Mouse (Mus musculus) spleen, adult 18-20 months (tissue): ENCODE results near the gene 1810010D01Rik.

Experiments
- DNase-seq, 2 experiments: peaks; one replicate each; pipeline ENCODE4 v3.0.0; 2022; ENCODE audit warnings: mixed read lengths in 2 of 2

The 1810010D01Rik gene

DNA sequence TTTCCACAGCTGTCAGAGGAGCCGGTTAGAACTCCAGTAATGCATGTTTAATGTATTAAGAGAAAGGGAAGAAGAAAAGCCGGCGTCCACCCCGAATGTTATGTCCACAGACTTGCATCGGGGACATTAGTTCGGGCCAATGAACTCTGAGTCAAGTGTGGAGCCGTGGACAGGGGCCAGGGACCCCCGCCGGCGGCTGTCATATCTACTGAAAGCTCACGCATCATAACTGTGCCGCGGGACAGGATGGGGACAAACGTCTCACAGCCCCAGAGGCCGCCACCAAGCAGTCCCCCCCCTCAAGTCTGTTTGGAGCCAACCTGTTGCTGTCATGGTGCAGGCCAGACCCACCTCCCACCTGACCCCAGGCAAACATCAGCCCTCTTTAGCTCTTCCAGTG, 34.4 kb downstream of the 1810010D01Rik start:
- DNase-seq = no peak

DNA sequence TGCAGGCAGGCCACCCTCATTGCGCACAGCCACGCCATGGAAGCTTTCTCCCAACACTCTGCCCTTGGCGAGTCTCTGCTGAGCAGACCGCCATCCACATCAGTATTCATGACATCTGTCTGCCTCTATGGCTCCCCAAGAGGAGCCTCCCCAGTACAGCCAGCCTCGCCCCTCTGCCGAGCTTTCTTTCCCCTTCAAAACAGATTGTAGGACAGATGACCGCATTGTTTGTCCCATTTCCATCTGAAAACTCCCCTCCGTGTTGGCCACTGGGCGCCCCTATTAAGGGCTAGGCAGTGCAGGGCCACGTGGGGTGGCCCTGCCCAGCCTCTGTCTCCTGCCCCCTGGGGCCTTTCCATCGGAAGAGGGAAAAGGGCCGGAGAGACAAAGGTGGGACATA, 34.8 kb downstream of the 1810010D01Rik start:
- no peak for DNase-seq

DNA sequence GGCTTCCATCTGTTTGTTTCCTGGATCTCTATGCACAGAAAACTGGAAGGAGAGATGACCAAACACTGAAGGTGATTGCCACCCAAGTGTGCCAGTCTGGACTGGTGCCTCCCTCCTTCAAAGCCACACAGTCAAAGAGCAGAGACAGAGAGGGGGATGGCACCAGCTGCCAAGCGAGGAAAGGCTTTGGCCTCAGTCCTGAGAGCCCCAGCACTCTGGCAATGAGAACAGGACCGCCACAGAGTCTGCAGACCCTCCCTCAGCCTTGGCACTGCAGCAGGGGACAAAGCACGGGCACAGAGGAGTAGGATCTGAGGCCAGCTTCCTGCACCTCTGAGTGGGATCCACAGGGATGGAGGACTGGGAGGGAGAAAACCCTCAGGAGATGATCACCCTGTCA, 38.2 kb downstream of the 1810010D01Rik start:
- no peak for DNase-seq

DNA sequence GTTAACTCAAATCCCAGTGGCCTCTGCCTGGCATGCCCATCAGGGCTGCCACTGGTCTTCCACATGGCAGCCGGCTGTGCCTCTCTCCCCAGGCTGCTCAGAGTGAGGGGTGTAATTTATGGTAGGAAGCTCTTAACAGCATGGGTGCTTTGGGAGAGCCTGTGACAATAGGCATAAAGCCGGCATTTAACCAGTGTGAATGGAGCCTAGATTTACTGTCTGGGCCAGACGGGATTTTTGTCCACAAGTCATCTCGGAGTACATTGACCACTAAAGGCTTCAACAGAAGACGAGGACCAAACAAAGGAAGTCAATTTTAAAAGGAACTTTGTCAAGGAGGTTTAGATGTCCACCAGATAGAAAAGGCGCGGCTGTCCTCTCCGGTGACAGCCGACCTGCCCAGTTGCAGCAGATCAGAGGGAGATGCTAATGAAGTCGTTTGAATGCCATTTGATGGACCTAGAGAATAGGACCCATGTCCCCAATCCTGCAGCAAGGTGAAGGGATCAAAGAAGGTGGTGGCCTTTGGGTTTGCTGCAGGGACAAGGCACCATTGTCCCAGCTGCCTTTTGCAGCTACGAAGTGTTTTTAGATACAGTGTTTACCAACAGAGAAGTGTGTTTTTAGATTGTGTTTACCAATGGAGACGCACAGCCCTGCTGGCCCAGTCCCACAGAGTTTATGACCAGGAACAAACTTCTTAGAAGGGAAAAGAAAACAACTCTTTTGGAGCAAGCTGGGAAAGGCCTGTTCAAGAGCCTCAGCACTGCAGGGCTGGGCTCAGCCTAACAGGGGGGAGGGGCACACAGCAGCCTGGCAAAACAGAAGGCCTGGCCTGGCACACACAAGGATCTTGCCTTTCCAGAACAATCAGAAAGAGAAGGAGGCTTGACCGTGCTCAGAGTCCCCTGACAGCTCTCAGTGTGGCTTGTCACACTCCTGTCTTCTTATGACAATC, 48.4 kb downstream of the 1810010D01Rik start:
- DNase-seq = no peak
